Mouse (Mus musculus): ENCODE data around the gene Prok1. TPM values are rescaled to one million over a fixed set of nuclear protein-coding genes. Genes with fewer than 3 reads are reported as not detected.

The Prok1 gene
- polyA plus RNA-seq (2012), result 0.14 TPM in 1 of 2 replicates, not detected in the other

DNA sequence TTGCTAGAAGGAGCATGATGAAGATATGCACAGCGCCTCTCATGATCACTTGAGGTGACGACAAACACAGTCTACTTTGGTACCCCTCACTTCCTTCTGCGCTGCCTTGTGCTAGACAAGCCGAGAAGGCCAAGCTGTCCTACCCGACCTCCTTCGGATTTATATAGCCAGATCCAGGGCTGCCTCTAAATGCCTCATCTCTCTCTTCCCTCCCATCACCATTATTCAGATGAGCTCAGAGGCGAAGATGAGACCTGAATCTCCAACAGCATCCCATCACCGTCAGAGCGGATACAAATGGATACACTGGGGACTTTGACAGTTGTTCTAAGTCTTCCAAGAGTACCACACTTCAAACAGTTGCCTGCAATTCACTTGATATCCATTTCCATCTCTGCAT is at the start of gene Prok1:
TSS of gene Prok1 (minus strand) at position 101 of the 400 bp plus-strand sequence.

DNA sequence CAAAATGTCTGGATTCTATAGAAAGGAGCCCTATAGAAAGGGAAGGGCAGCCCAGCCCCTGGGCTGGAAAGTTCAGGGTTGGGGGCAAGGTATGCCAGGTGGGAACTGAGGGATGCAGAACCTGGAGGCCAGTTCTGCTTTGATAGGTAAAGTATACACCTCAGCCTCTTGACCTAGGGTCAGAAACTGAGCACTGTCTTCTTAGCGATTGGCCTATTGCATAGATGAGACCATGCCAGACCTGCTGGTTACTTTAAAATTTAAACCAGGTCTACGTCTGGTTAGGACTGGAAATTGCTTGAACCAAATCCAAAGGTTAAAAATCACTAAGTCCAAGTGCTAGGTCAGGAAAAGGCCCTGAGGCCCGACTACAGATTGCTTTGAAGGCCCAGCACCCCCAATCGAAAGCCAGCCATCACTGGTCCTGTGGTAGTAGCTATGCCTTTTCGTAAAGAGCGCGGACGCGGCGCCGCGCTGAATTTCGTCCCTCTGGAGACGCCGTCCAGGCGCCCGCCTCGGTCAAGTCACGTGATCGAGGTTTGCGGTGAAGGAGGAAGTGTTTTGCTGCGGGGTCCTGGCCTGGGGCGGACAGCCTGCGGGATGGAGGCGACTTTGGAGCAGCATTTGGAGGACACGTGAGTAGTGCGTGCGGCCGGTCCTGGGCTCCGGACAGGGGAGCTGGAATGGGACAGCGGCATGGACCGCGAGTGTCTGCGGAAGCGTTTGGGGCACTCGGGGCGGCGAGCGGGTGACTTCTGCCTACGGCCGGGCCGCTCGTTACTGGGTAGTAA is 39.2 kb upstream of the Prok1 start, which contains the start of gene Lamtor5:
TSS of gene Lamtor5 (plus strand) at position 380 of the 791 bp plus-strand sequence.

DNA sequence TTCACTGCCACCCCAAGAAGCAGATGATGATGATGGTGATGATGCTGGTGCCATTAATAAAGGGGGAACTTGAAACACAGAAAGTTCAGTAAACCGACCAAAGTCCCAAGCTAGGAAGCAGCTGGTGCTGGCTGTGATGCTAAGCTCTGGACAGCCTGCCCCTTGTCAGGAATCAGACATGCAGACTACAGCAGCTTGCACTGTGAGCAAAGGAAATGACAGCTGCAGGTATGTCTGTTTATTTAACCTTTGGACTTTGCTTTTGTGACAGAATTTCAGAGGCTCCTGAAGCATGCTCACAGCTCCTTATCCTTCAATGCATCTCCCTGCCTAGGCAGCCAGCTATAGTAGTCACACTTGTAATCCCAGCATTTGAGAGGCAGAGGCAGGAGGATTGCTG is 9.0 kb downstream of the Prok1 start, which contains the start of gene A630076J17Rik:
TSS of gene A630076J17Rik (plus strand) at position 88 of the 400 bp plus-strand sequence.

DNA sequence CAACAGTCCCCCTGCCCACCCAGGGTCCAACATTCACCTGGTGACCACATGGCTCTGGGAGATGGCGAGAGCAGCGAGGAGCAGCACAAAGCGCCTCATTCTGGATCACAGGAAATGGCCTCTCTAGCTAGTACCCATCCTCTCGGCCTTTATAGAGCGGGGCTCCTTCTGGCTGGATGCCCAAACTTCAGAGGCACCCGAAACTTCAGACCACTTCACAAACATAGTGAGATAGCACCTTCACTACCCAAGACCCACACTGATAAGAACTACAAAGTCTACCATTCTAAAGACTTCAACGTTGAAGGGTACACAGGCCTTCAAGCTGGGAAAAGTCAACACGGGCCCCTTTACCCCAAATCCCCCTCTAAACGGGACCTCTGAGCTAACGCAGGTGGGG is 17.9 kb downstream of the Prok1 start, which contains the start of gene Cym:
TSS of gene Cym (minus strand) at position 125 of the 400 bp plus-strand sequence.

Other genes starting within 250 kb of the Prok1 start
- gene Kcna3, start 203.5 kb downstream of the Prok1 start, polyA plus RNA-seq (2012), result 16.9 and 31.1 TPM in 2 replicates
- gene Kcna2, start 138.6 kb downstream of the Prok1 start, polyA plus RNA-seq (2012), result not detected in 2 replicates
- gene Kcna10, start 56.7 kb downstream of the Prok1 start, polyA plus RNA-seq (2012), result not detected in 2 replicates
- not detected in 2 replicates for gene Cym, start 18.0 kb downstream of the Prok1 start, polyA plus RNA-seq (2012)
- gene A630076J17Rik, start 9.1 kb downstream of the Prok1 start, polyA plus RNA-seq (2012), result not detected in 2 replicates
- gene Lamtor5, start 39.2 kb upstream of the Prok1 start, polyA plus RNA-seq (2012), result 25.0 and 38.0 TPM in 2 replicates
- gene Slc16a4, start 51.5 kb upstream of the Prok1 start, polyA plus RNA-seq (2012), result 0.04 TPM in 1 of 2 replicates, not detected in the other
- gene Rbm15, start 94.0 kb upstream of the Prok1 start, polyA plus RNA-seq (2012), result 8.8 and 10.2 TPM in 2 replicates
- 0.02 TPM in 1 of 2 replicates, not detected in the other for gene Kcnc4, start 219.8 kb upstream of the Prok1 start, polyA plus RNA-seq (2012)